Mouse (Mus musculus) embryonic facial prominence, embryonic 14.5 days (tissue): ENCODE results near the gene Ppp1r36. TPM values are rescaled to one million over a fixed set of nuclear protein-coding genes. Genes with fewer than 3 reads are reported as not detected.
"Not testable (repeated sequence)": the region's sequence is repeated elsewhere in the genome, so short reads cannot be mapped to it uniquely, and the experiment has no call there.

Experiments
- ATAC-seq: fragments of 200-750 bp; cut with Nextera tagmentation; 2 replicates; pipeline ENCODE4 v1.8.0; 2017; ENCODE audit warnings: low read depth, moderate number of reproducible peaks, moderate TSS enrichment
- DNase-seq: peaks from one replicate; pipeline ENCODE4 v3.0.0-alpha.2; 2015; ENCODE audit warnings: low spot score
- H3K27ac ChIP-seq: fragments of 300-500 bp; sonication (generic); replicated peaks from 2 replicates; pipeline ENCODE4 v1.5.1; 2014; ENCODE audit warnings: low read depth, mild to moderate bottlenecking, low read length, moderate library complexity
- H3K27me3 ChIP-seq: fragments of 300-500 bp; sonication (generic); replicated peaks from 2 replicates; pipeline ENCODE4 v1.6.1; 2014; ENCODE audit warnings: low read length; ENCODE audit not compliant: control insufficient read depth, insufficient read depth
- H3K36me3 ChIP-seq: fragments of 300-500 bp; sonication (generic); 2 replicates; pipeline ENCODE4 v1.6.1; 2014; ENCODE audit warnings: low read length, mixed read lengths; ENCODE audit not compliant: control insufficient read depth, insufficient read depth
- H3K4me1 ChIP-seq: fragments of 300-500 bp; sonication (generic); 2 replicates; pipeline ENCODE4 v1.6.1; 2014; ENCODE audit warnings: antibody characterized with exemption, low read length; ENCODE audit not compliant: control insufficient read depth, insufficient read depth
- H3K4me2 ChIP-seq: fragments of 300-500 bp; sonication (generic); 2 replicates; pipeline ENCODE4 v1.6.1; 2014; ENCODE audit warnings: low read depth, mild to moderate bottlenecking, low read length, moderate library complexity, mixed read lengths
- H3K4me3 ChIP-seq: fragments of 300-500 bp; sonication (generic); 2 replicates; pipeline ENCODE4 v1.5.1; 2014; ENCODE audit warnings: low read depth, mild to moderate bottlenecking, low read length
- H3K9ac ChIP-seq: fragments of 300-500 bp; sonication (generic); 2 replicates; pipeline ENCODE4 v1.6.1; 2014; ENCODE audit warnings: low read depth, mild to moderate bottlenecking, low read length, moderate library complexity, mixed read lengths
- H3K9me3 ChIP-seq: fragments of 300-500 bp; sonication (generic); 2 replicates; pipeline ENCODE4 v1.6.1; 2016; ENCODE audit warnings: low read length; ENCODE audit not compliant: control insufficient read depth
- WGBS: fragments of 180-500 bp; shearing (Covaris S2); extraction: QIAGEN DNeasy Blood & Tissue Kit; methylation state at CpG from one replicate; pipeline ENCODE4 v1.1.7; 2014; 5-methylcytosine and 5-hydroxymethylcytosine counted together
- polyA plus RNA-seq: library from polyadenylated mRNA; unstranded; fragments of >200 nt; fragmentation: Nextera tagmentation; extraction: Ambion mirVana; gene quantifications from 2 replicates; pipeline ENCODE4 v1.2.1, GENCODE M21; 2014

Gene Ppp1r36
- polyA plus RNA-seq, 1 experiment from 2014 or later, result 6.2 TPM

- Histone ChIP-seq H3K4me2 (no peak overlapping the region), H3K36me3 (no peaks in the 10 kb centered on the region), H3K4me3 (no peak overlapping the region), H3K27me3 (no peaks in the 10 kb centered on the region), H3K9me3 (no peaks in the 10 kb centered on the region), H3K4me1 (no peaks in the 10 kb centered on the region), H3K27ac (no peak overlapping the region), H3K9ac (no peak overlapping the region)
- ATAC-seq (no peak), DNase-seq (no peak)
- 81% methylated on average over 6 of the region's 6 CpGs for WGBS
Observed at GRCm38 (mm10) chr12:76444862-76445261, 27.5 kb downstream of the Ppp1r36 start.

- H3K4me1 ChIP-seq, result no peaks in the 10 kb centered on the region
- no peak overlapping the region for H3K4me3 ChIP-seq
- ATAC-seq, result no peak
- no peak overlapping the region for H3K4me2 ChIP-seq
- H3K9ac ChIP-seq, result no peak overlapping the region
- no peak for DNase-seq
- no peak overlapping the region for H3K27ac ChIP-seq
- H3K27me3 ChIP-seq, result no peaks in the 10 kb centered on the region
- no peaks in the 10 kb centered on the region for H3K9me3 ChIP-seq
- H3K36me3 ChIP-seq, result no peaks in the 10 kb centered on the region
- 86% methylated on average over 11 of the region's 11 CpGs for WGBS
Observed at GRCm38 (mm10) chr12:76446201-76446600, 28.9 kb downstream of the Ppp1r36 start.

- no peaks in the 10 kb centered on the region for H3K9me3 ChIP-seq
- DNase-seq (no peak), ATAC-seq (no peak)
- no peaks in the 10 kb centered on the region for H3K27me3 ChIP-seq
- WGBS, result 59% methylated on average over 6 of the region's 6 CpGs
- H3K4me3 ChIP-seq, result no peak overlapping the region
- H3K27ac ChIP-seq, result no peak overlapping the region
- H3K36me3 ChIP-seq, result no peaks in the 10 kb centered on the region
- H3K9ac ChIP-seq, result no peak overlapping the region
- H3K4me1 ChIP-seq, result no peaks in the 10 kb centered on the region
- H3K4me2 ChIP-seq, result no peak overlapping the region
Observed at GRCm38 (mm10) chr12:76448127-76448526, 30.8 kb downstream of the Ppp1r36 start.

GRCm38 (mm10) chr12:76452203-76452602 lies 34.9 kb downstream of the Ppp1r36 start:
- 69% methylated on average over 2 of the region's 2 CpGs for WGBS
- no peak for ATAC-seq

GRCm38 (mm10) chr12:76458445-76458844 lies 41.1 kb downstream of the Ppp1r36 start:
- not testable (repeated sequence) for ATAC-seq, H3K4me1 ChIP-seq, H3K9ac ChIP-seq, H3K27ac ChIP-seq, H3K36me3 ChIP-seq, DNase-seq, H3K4me3 ChIP-seq, H3K9me3 ChIP-seq, H3K27me3 ChIP-seq, H3K4me2 ChIP-seq
- WGBS, result 74% methylated on average over 3 of the region's 4 CpGs

More at GRCm38 (mm10) chr12:76452203-76452602, 34.9 kb downstream of the Ppp1r36 start:
- no peaks in the 10 kb centered on the region for H3K36me3 ChIP-seq
- H3K27ac ChIP-seq, result no peak overlapping the region
- no peak overlapping the region for H3K9ac ChIP-seq
- H3K4me1 ChIP-seq, result no peaks in the 10 kb centered on the region
- no peak for DNase-seq
- H3K9me3 ChIP-seq, result no peaks in the 10 kb centered on the region
- H3K4me3 ChIP-seq, result no peak overlapping the region
- no peaks in the 10 kb centered on the region for H3K27me3 ChIP-seq
- no peak overlapping the region for H3K4me2 ChIP-seq

- Histone ChIP-seq H3K9ac (no peak overlapping the region), H3K4me1 (no peaks in the 10 kb centered on the region), H3K36me3 (no peaks in the 10 kb centered on the region), H3K4me3 (no peak overlapping the region), H3K4me2 (no peak overlapping the region), H3K9me3 (no peaks in the 10 kb centered on the region), H3K27me3 (no peaks in the 10 kb centered on the region), H3K27ac (no peak overlapping the region)
- 40% methylated on average over 4 of the region's 4 CpGs for WGBS
- DNase-seq, result no peak
- ATAC-seq, result no peak
Observed at GRCm38 (mm10) chr12:76459032-76459431, 41.7 kb downstream of the Ppp1r36 start.

- Histone ChIP-seq H3K9ac (no peak overlapping the region), H3K27ac (no peak overlapping the region), H3K4me3 (no peak overlapping the region), H3K9me3 (no peaks in the 10 kb centered on the region), H3K4me2 (no peak overlapping the region), H3K36me3 (no peaks in the 10 kb centered on the region), H3K4me1 (no peaks in the 10 kb centered on the region), H3K27me3 (no peaks in the 10 kb centered on the region)
- DNase-seq (peak; percentile 29), ATAC-seq (no peak)
- 94% methylated on average over 9 of the region's 9 CpGs for WGBS
Observed at GRCm38 (mm10) chr12:76463391-76463790, 46.1 kb downstream of the Ppp1r36 start.

GRCm38 (mm10) chr12:76464651-76465252 lies 47.4 kb downstream of the Ppp1r36 start:
- H3K9me3 ChIP-seq, result no peaks in the 10 kb centered on the region
- no peaks in the 10 kb centered on the region for H3K4me1 ChIP-seq
- 0 out of 2 replicates have a peak overlapping the region, but pooled peaks have one; percentile 10 for H3K4me2 ChIP-seq
- WGBS, result 52% methylated on average over 12 of the region's 12 CpGs
- DNase-seq (peak; percentile 31), ATAC-seq (0 out of 2 replicates have a peak, but pooled peaks have one; percentile 22)
- no peak overlapping the region for H3K27ac ChIP-seq
- H3K9ac ChIP-seq, result no peak overlapping the region
- no peaks in the 10 kb centered on the region for H3K36me3 ChIP-seq
- no peaks in the 10 kb centered on the region for H3K27me3 ChIP-seq
- no peak overlapping the region for H3K4me3 ChIP-seq

- H3K4me3 ChIP-seq, result no peak overlapping the region
- H3K9me3 ChIP-seq, result no peaks in the 10 kb centered on the region
- no peak for DNase-seq
- no peaks in the 10 kb centered on the region for H3K4me1 ChIP-seq
- 58% methylated on average over 7 of the region's 7 CpGs for WGBS
- no peak overlapping the region for H3K27ac ChIP-seq
- no peak for ATAC-seq
- H3K9ac ChIP-seq, result no peak overlapping the region
- H3K4me2 ChIP-seq, result no peak overlapping the region
- no peaks in the 10 kb centered on the region for H3K27me3 ChIP-seq
- no peaks in the 10 kb centered on the region for H3K36me3 ChIP-seq
Observed at GRCm38 (mm10) chr12:76466651-76467050, 49.3 kb downstream of the Ppp1r36 start.
